Mouse (Mus musculus) C2C12 (cell line): ENCODE results near the gene Cfap43. TPM values are rescaled to one million over a fixed set of nuclear protein-coding genes. Genes with fewer than 3 reads are reported as not detected.

Source experiments
- H3K27me3 ChIP-seq: one replicate; pipeline ENCODE4 v1.6.1; 2011; ENCODE audit not compliant: control insufficient read depth, insufficient read depth, insufficient read length
- H3K36me3 ChIP-seq: one replicate; pipeline ENCODE4 v1.6.1; 2011; ENCODE audit not compliant: control insufficient read depth, insufficient read depth
- H3K4me3 ChIP-seq: one replicate; pipeline ENCODE4 v1.5.1; 2011; ENCODE audit warnings: mild to moderate bottlenecking, control low read depth; ENCODE audit not compliant: poor library complexity, insufficient read depth, severe bottlenecking
- H3K79me2 ChIP-seq: one replicate; pipeline ENCODE4 v1.6.1; 2011; ENCODE audit not compliant: control insufficient read depth, insufficient read depth
- H3K79me3 ChIP-seq: one replicate; pipeline ENCODE4 v1.6.1; 2011; ENCODE audit warnings: low read depth, control low read depth
- H3ac ChIP-seq: one replicate; pipeline ENCODE3; 2011; ENCODE audit warnings: low read depth; ENCODE audit not compliant: control insufficient read depth, insufficient read length
- CEBPB ChIP-seq: IDR thresholded peaks from one replicate; pipeline ENCODE4 v1.6.1; 2011; ENCODE audit warnings: low read depth, mild to moderate bottlenecking, control low read depth, moderate library complexity
- CTCF ChIP-seq: IDR thresholded peaks from one replicate; pipeline ENCODE4 v1.5.1; 2011; ENCODE audit not compliant: control insufficient read depth, insufficient read depth, insufficient read length
- FOSL1 ChIP-seq: IDR thresholded peaks from one replicate; pipeline ENCODE4 v1.8.0; 2011; ENCODE audit warnings: mild to moderate bottlenecking, low read length; ENCODE audit not compliant: poor library complexity, insufficient read depth, severe bottlenecking
- MAX ChIP-seq: IDR thresholded peaks from one replicate; pipeline ENCODE4 v1.6.1; 2011; ENCODE audit warnings: mild to moderate bottlenecking, control low read depth
- MYOD1 ChIP-seq: IDR thresholded peaks from one replicate; pipeline ENCODE4 v1.6.1; 2011; ENCODE audit warnings: low read depth; ENCODE audit not compliant: control insufficient read depth, insufficient read length
- MYOG ChIP-seq: IDR thresholded peaks from one replicate; pipeline ENCODE4 v1.6.1; 2011; ENCODE audit not compliant: control insufficient read depth, insufficient read length; ENCODE audit errors: extremely low read depth
- USF1 ChIP-seq: IDR thresholded peaks from one replicate; pipeline ENCODE4 v1.6.1; 2011; ENCODE audit warnings: low read depth, mild to moderate bottlenecking, control low read depth, moderate library complexity
- polyA plus RNA-seq: library from polyadenylated mRNA; unstranded; fragments of >200 nt; fragmentation: generic; extraction: Trizol; gene quantifications from one replicate; pipeline ENCODE4 v1.2.1, GENCODE M21; 2012; ENCODE audit warnings: missing spikeins

Cfap43 gene
- polyA plus RNA-seq, 1 experiment = 0.07 TPM

GRCm38 (mm10) chr19:47865353-47865947, 53.6 kb downstream of the Cfap43 start, which contains the start of gene Gsto2:
Gene Gsto2 (plus strand): TSS chr19:47865534.
- TF ChIP-seq FOSL1 (no peak), USF1 (no peak), MYOD1 (no peak)
- Histone ChIP-seq H3K27me3 (no peaks in the 10 kb centered on the region), H3K4me3 (peak within 1 kb of the TSS; percentile 34), H3K36me3 (peaks cover 30% of the 10 kb centered on the region), H3K79me3 (peaks cover 1% of the 10 kb centered on the region), H3K79me2 (no peaks in the 10 kb centered on the region), H3ac (peak within 1 kb of the TSS; percentile 92)

DNA sequence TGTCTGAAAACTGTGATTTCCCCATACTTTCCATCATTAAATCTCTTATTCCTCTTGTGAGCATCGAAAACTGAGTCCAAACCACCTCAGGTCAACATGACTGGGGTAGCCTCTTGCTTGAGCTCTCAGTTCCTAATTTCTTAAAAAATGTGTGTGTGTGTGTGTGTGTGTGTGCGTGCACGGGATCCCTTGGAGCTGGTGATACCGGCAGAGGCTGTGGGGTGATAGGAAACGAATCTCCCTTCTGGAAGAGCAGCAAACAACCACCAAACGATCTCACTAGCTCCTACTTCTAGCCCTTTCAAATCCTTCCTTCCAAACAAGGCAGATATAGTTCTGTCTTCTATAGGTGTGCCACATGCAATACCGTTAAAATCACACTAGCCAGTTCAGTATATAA, 54.4 kb downstream of the Cfap43 start:
- Histone ChIP-seq H3ac (no peak overlapping the region), H3K27me3 (no peaks in the 10 kb centered on the region), H3K79me2 (no peaks in the 10 kb centered on the region), H3K79me3 (peaks cover 1% of the 10 kb centered on the region), H3K36me3 (peaks cover 37% of the 10 kb centered on the region), H3K4me3 (no peak overlapping the region)
- TF ChIP-seq MAX (no peak), CTCF (no peak), MYOG (no peak), USF1 (no peak), FOSL1 (no peak), CEBPB (no peak), MYOD1 (no peak)

DNA sequence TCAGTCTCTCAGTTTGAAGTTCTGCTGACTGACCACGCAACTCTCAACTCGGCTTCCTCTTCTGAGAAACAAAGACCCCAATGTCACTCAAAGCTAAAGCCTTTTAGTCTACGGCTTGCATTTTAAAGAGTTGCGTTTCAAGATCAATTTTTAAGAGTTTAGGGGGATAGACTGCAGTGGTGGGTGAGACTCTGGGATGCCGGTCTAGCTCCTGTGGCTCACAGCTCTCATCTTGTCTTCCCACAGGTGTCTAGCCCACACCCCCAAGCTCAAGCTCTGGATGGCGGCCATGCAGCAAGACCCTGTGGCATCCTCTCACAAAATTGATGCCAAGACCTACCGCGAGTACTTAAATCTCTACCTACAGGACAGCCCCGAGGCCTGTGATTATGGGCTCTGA, 55.0 kb downstream of the Cfap43 start:
- Histone ChIP-seq H3K27me3 (no peaks in the 10 kb centered on the region), H3K4me3 (no peak overlapping the region), H3K79me2 (no peaks in the 10 kb centered on the region), H3ac (no peak overlapping the region), H3K79me3 (peaks cover 1% of the 10 kb centered on the region), H3K36me3 (peaks cover 43% of the 10 kb centered on the region)
- no peak for TF ChIP-seq MYOD1

DNA sequence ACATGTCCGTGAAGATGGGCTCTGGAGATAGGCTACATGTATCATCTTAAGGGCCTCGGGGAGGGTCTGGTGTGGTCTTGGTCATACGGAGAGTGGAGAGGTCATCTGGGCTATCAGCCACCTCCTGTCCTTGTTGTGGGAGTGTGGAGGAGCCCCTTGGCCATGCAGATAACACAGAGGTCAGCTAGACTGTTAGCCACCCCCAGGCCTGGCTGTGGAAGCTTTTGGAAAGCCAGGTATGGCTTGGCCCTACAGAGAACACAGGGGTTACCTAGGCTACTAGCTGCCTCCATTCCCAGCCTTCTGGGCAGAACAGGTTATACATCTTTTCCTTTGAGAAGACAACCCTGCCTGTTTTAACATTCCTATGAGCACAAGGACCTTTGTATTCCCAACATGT, 56.5 kb downstream of the Cfap43 start:
- no peak for TF ChIP-seq MYOG
- TF ChIP-seq MYOD1 = no peak
- TF ChIP-seq CTCF = no peak
- no peak for TF ChIP-seq CEBPB
- no peak for TF ChIP-seq USF1
- no peak for TF ChIP-seq MAX
- no peak for TF ChIP-seq FOSL1
- H3K4me3 ChIP-seq = no peak overlapping the region
- peaks cover 57% of the 10 kb centered on the region for H3K36me3 ChIP-seq

DNA sequence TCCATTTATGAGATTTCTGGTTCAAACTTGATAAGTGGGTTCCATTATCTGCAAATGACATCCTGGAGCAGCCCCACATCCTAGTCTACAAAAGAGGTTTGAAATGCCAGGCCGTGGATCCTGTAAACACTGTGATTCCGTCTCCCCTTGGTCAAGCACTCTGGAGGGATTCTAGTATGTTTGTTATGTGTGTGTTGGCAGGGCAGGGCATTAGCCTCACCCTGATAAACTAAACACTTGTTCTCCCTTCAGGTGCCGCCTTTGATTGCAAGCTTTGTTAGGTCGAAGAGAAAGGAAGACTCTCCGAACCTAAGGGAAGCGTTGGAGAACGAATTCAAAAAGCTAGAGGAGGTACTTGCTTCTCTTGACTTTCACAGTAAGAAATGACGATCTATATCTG, 59.9 kb downstream of the Cfap43 start:
- Histone ChIP-seq H3K79me2 (peaks cover 41% of the 10 kb centered on the region), H3ac (no peak overlapping the region), H3K27me3 (no peaks in the 10 kb centered on the region), H3K4me3 (no peak overlapping the region), H3K36me3 (peaks cover 52% of the 10 kb centered on the region), H3K79me3 (peaks cover 19% of the 10 kb centered on the region)
- TF ChIP-seq MYOG (no peak), CEBPB (no peak), MAX (no peak), USF1 (no peak), MYOD1 (no peak), CTCF (no peak), FOSL1 (no peak)

More for the DNA sequence above, 56.5 kb downstream of the Cfap43 start:
- Histone ChIP-seq H3ac (no peak overlapping the region), H3K79me3 (peaks cover 1% of the 10 kb centered on the region), H3K79me2 (peaks cover 13% of the 10 kb centered on the region), H3K27me3 (no peaks in the 10 kb centered on the region)
